Mouse (Mus musculus): ENCODE results near the gene Btbd35f9. TPM values are rescaled to one million over a fixed set of nuclear protein-coding genes. Genes with fewer than 3 reads are reported as not detected.
"Not testable (repeated sequence)": the region's sequence is repeated elsewhere in the genome, so short reads cannot be mapped to it uniquely, and the experiment has no call there.

The Btbd35f9 gene
- polyA plus RNA-seq (2014; fragmentation: Nextera tagmentation; extraction: Ambion mirVana), result not detected in 2 replicates

DNA sequence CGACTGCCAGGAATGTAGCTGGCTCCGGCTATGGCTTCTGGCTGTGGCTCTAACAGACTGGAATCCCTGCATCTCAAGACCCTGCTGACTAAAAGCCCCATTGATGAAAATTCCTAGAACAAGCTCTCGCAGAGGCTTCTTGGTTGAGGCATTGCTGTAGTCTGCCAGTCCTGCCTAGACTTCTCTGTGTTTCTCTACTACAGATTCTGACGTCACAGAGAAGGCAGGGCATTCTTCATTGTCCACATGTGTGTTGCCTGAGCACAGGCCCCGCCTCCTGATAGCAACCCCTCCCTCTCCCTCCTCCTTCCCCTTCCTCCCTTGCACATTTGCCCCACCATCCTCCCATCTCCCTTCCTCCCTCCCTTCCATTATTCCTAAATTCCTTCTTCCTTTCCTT is at the start of gene Btbd35f9:
Gene Btbd35f9 (minus strand): TSS at position 101 of the 400 bp plus-strand sequence.
- H3K9ac ChIP-seq; H3K4me2 ChIP-seq (replicated peaks); H3K4me1 ChIP-seq (replicated peaks; ENCODE audit: control insufficient read depth, insufficient read depth, low read length); H3K4me3 ChIP-seq (replicated peaks; ENCODE audit: low read length); H3K9me3 ChIP-seq (ENCODE audit: control insufficient read depth, low read length); H3K36me3 ChIP-seq (replicated peaks; ENCODE audit: control insufficient read depth, insufficient read depth); DNase-seq (ENCODE audit: low spot score); H3K27ac ChIP-seq; ATAC-seq (ENCODE audit: low FRiP score); H3K27me3 ChIP-seq (ENCODE audit: control insufficient read depth, insufficient read depth, low read length): not testable (repeated sequence)
- no CpG with 5 or more reads among the region's 5 CpGs for WGBS

Other genes with a start within 250 kb of the Btbd35f9 start
- gene Btbd35f6, start 205.0 kb downstream of the Btbd35f9 start, polyA plus RNA-seq (2014; fragmentation: Nextera tagmentation; extraction: Ambion mirVana), result not detected in 2 replicates
- not detected in 2 replicates for gene Gm21870, start 174.7 kb downstream of the Btbd35f9 start, polyA plus RNA-seq (2014; fragmentation: Nextera tagmentation; extraction: Ambion mirVana)
- gene Spin2g, start 77.2 kb upstream of the Btbd35f9 start, polyA plus RNA-seq (2014; fragmentation: Nextera tagmentation; extraction: Ambion mirVana), result not detected in 2 replicates